Mouse (Mus musculus) neural tube, embryonic 13.5 days (tissue): ENCODE data around the gene Tmem40. TPM values are rescaled to one million over a fixed set of nuclear protein-coding genes. Genes with fewer than 3 reads are reported as not detected.

ENCODE experiments used
- ATAC-seq: fragments of 200-750 bp; cut with Nextera tagmentation; 2 replicates; pipeline ENCODE4 v1.8.0; 2017; ENCODE audit warnings: low read depth, mild to moderate bottlenecking, moderate TSS enrichment, moderate library complexity
- H3K27ac ChIP-seq: fragments of 300-500 bp; sonication (generic); replicated peaks from 2 replicates; pipeline ENCODE4 v1.5.1; 2015; ENCODE audit warnings: moderate library complexity, mild to moderate bottlenecking, inconsistent platforms
- H3K27me3 ChIP-seq: fragments of 300-500 bp; sonication (generic); 2 replicates; pipeline ENCODE4 v1.6.1; 2015; ENCODE audit warnings: mild to moderate bottlenecking, inconsistent platforms
- H3K36me3 ChIP-seq: fragments of 300-500 bp; sonication (generic); 2 replicates; pipeline ENCODE4 v1.6.1; 2015; ENCODE audit warnings: mild to moderate bottlenecking, inconsistent platforms
- H3K4me1 ChIP-seq: fragments of 300-500 bp; sonication (generic); replicated peaks from 2 replicates; pipeline ENCODE4 v1.6.1; 2015; ENCODE audit warnings: inconsistent platforms
- H3K4me2 ChIP-seq: fragments of 300-500 bp; sonication (generic); 2 replicates; pipeline ENCODE4 v1.6.1; 2015; ENCODE audit warnings: inconsistent platforms, mild to moderate bottlenecking, moderate library complexity
- H3K4me3 ChIP-seq: fragments of 300-500 bp; sonication (generic); 2 replicates; pipeline ENCODE4 v1.5.1; 2015; ENCODE audit warnings: mild to moderate bottlenecking, inconsistent platforms
- H3K9ac ChIP-seq: fragments of 300-500 bp; sonication (generic); 2 replicates; pipeline ENCODE4 v1.6.1; 2015; ENCODE audit warnings: moderate library complexity, mild to moderate bottlenecking, inconsistent platforms
- H3K9me3 ChIP-seq: fragments of 300-500 bp; sonication (generic); 2 replicates; pipeline ENCODE4 v1.6.1; 2016; ENCODE audit warnings: inconsistent platforms
- WGBS: fragments of 180-500 bp; shearing (Covaris S2); methylation state at CpG from one replicate; pipeline ENCODE4 v1.1.7; 2015; 5-methylcytosine and 5-hydroxymethylcytosine counted together
- polyA plus RNA-seq: library from polyadenylated mRNA; unstranded; fragments of >200 nt; fragmentation: Nextera tagmentation; extraction: Ambion mirVana; gene quantifications from 2 replicates; pipeline ENCODE4 v1.2.1, GENCODE M21; 2015

Tmem40 gene
- polyA plus RNA-seq, 1 experiment from 2014 or later = 2.5 TPM

DNA sequence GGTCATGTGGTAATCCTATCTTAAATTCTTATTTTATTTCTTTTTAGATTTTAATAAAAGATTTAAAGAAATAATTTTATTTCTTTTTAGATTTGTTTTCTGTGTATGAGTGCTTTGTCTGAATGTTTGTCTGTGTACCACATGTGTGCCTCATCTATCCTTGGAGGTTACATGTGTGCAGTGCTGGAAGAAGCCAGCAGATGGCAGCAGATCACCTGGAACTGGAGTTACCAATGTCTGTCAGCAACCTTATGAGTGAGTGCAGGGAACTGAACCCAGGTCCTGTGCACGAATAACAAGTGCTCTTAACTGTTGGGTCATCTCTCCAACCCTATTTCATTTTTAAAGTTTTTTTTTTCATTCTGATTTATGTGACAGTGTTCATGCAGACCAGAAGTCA, 35.1 kb downstream of the Tmem40 start:
- H3K27me3 ChIP-seq = no peaks in the 10 kb centered on the region
- no peaks in the 10 kb centered on the region for H3K4me1 ChIP-seq
- WGBS = 81% methylated on average over 1 of the region's 1 CpGs
- H3K4me2 ChIP-seq = no peak overlapping the region
- H3K9me3 ChIP-seq = no peaks in the 10 kb centered on the region
- no peak overlapping the region for H3K9ac ChIP-seq
- H3K36me3 ChIP-seq = no peaks in the 10 kb centered on the region
- H3K27ac ChIP-seq = no peak overlapping the region
- no peak overlapping the region for H3K4me3 ChIP-seq
- ATAC-seq = no peak

GRCm38 (mm10) chr6:115722246-115722645, 40.0 kb downstream of the Tmem40 start:
- Histone ChIP-seq H3K9ac (no peak overlapping the region), H3K4me1 (peaks cover 10% of the 10 kb centered on the region), H3K4me3 (no peak overlapping the region), H3K36me3 (no peaks in the 10 kb centered on the region), H3K4me2 (no peak overlapping the region), H3K27me3 (no peaks in the 10 kb centered on the region), H3K27ac (no peak overlapping the region), H3K9me3 (no peaks in the 10 kb centered on the region)
- ATAC-seq = no peak
- 82% methylated on average over 5 of the region's 5 CpGs for WGBS

- Histone ChIP-seq H3K4me3 (peak overlapping the region; percentile 21), H3K9ac (peak overlapping the region; percentile 57)
These were observed 44.3 kb downstream of the Tmem40 start for GRCm38 (mm10) chr6:115717715-115718558.

GRCm38 (mm10) chr6:115717101-115717652, 45.0 kb downstream of the Tmem40 start:
- peak overlapping the region; percentile 55 for H3K4me2 ChIP-seq
- H3K9ac ChIP-seq = peak overlapping the region; percentile 5; the same call in 1 of the 2 replicates
- H3K36me3 ChIP-seq = no peaks in the 10 kb centered on the region
- H3K4me1 ChIP-seq = peaks cover 20% of the 10 kb centered on the region
- H3K27ac ChIP-seq = no peak overlapping the region
- H3K9me3 ChIP-seq = no peaks in the 10 kb centered on the region
- WGBS = 17% methylated on average over 8 of the region's 8 CpGs
- no peaks in the 10 kb centered on the region for H3K27me3 ChIP-seq
- ATAC-seq = peak; percentile 68
- H3K4me3 ChIP-seq = peak overlapping the region; percentile 21

More at GRCm38 (mm10) chr6:115717715-115718558, 44.3 kb downstream of the Tmem40 start:
- H3K4me1 ChIP-seq = peaks cover 20% of the 10 kb centered on the region
- no peaks in the 10 kb centered on the region for H3K9me3 ChIP-seq
- H3K36me3 ChIP-seq = no peaks in the 10 kb centered on the region
- under 1% methylated on average over 15 of the region's 15 CpGs for whole genome bisulfite sequencing
- H3K27me3 ChIP-seq = no peaks in the 10 kb centered on the region
- peak; percentile 96 for ATAC-seq
- H3K27ac ChIP-seq = peak overlapping the region; percentile 54; the same call in 1 of the 2 replicates
- peak overlapping the region; percentile 55 for H3K4me2 ChIP-seq

DNA sequence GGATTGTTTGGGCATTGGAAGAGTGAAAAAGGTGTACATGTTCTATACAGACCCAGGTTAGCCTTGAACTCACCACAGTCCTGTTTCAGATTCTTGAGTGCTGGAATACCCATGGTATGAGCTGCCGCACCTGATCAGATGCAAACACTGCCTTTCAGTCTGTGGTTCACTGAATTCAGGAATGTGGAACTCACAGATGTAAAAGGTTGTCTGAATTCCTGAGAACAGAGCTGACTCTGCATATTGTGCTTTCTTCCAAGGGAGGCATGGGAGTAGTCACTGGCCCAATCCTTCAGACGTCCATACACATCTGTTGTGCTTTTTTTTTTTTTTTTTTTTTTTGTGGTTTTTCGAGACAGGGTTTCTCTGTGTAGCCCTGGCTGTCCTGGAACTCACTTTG, 50.9 kb downstream of the Tmem40 start:
- Histone ChIP-seq H3K4me3 (no peak overlapping the region), H3K4me2 (no peak overlapping the region), H3K9me3 (0 out of 2 replicates have a peak, but pooled peaks cover 3% of the 10 kb centered on the region), H3K36me3 (no peaks in the 10 kb centered on the region), H3K27ac (no peak overlapping the region), H3K27me3 (no peaks in the 10 kb centered on the region), H3K9ac (no peak overlapping the region), H3K4me1 (no peaks in the 10 kb centered on the region)
- WGBS = 83% methylated on average over 3 of the region's 3 CpGs
- ATAC-seq = no peak

- Histone ChIP-seq H3K27ac (no peak overlapping the region), H3K4me2 (no peak overlapping the region), H3K9ac (no peak overlapping the region), H3K4me3 (no peak overlapping the region), H3K27me3 (no peaks in the 10 kb centered on the region), H3K9me3 (no peaks in the 10 kb centered on the region), H3K36me3 (no peaks in the 10 kb centered on the region), H3K4me1 (peaks cover 3% of the 10 kb centered on the region)
- 74% methylated on average over 5 of the region's 5 CpGs for WGBS
- ATAC-seq = no peak
These were observed 59.3 kb downstream of the Tmem40 start for GRCm38 (mm10) chr6:115702901-115703300.

- ATAC-seq = no peak
- H3K9ac ChIP-seq = no peak overlapping the region
- no peaks in the 10 kb centered on the region for H3K27me3 ChIP-seq
- no peaks in the 10 kb centered on the region for H3K9me3 ChIP-seq
- H3K4me3 ChIP-seq = no peak overlapping the region
- no peak overlapping the region for H3K27ac ChIP-seq
- no peaks in the 10 kb centered on the region for H3K36me3 ChIP-seq
- 49% methylated on average over 11 of the region's 11 CpGs for WGBS
- no peak overlapping the region for H3K4me2 ChIP-seq
- H3K4me1 ChIP-seq = peaks cover 5% of the 10 kb centered on the region
These were observed 60.9 kb downstream of the Tmem40 start for GRCm38 (mm10) chr6:115701302-115701701.

DNA sequence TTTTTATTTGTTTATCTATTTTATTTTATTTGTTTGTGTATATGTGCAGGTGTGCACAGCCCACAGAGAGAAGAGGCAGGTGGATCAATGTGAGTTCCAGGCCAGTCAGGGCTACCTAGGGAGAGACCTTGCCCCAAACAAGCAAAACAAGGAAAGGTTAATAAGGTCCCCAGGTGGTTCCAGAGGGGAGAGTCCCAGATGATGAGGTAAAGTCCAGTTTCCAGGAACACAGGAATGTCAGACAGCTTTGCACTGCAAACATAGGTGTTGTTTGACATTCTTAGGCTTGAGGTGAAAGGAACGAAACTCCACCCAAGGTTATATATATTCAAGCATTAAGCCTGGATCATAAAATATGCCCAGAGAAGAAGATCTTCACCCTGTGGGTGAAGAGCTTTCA, 61.4 kb downstream of the Tmem40 start:
- Histone ChIP-seq H3K27me3 (no peaks in the 10 kb centered on the region), H3K4me3 (no peak overlapping the region), H3K27ac (no peak overlapping the region), H3K4me2 (no peak overlapping the region), H3K9ac (no peak overlapping the region), H3K9me3 (no peaks in the 10 kb centered on the region), H3K4me1 (peaks cover 5% of the 10 kb centered on the region), H3K36me3 (no peaks in the 10 kb centered on the region)
- no peak for ATAC-seq
- 97% methylated on average over 1 of the region's 1 CpGs for WGBS

DNA sequence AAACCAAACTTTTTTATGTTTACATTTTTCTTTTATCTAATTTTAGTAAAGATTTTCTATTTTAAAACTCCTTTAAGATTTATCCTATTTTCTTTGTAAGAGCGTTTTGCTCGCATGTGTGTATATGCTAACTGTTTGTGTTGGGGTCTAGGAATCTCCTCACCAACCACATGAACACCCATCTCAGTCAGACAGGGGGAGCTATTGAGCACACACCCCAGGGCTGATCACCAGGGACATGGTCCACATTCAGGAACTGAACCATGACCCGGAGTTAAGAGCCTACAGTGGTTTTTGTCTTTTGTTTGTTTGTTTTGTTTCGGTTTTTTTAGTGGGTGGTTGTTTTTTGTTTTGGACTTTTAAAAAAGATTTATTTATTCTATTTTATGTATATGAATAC, 63.5 kb downstream of the Tmem40 start:
- H3K4me1 ChIP-seq = peaks cover 5% of the 10 kb centered on the region
- no peak overlapping the region for H3K9ac ChIP-seq
- ATAC-seq = no peak
- no peak overlapping the region for H3K4me2 ChIP-seq
- WGBS = 88% methylated on average over 4 of the region's 4 CpGs
- no peak overlapping the region for H3K4me3 ChIP-seq
- no peak overlapping the region for H3K27ac ChIP-seq
- no peaks in the 10 kb centered on the region for H3K36me3 ChIP-seq
- H3K27me3 ChIP-seq = no peaks in the 10 kb centered on the region
- H3K9me3 ChIP-seq = no peaks in the 10 kb centered on the region

- H3K27me3 ChIP-seq = no peaks in the 10 kb centered on the region
- no peaks in the 10 kb centered on the region for H3K36me3 ChIP-seq
These were observed 64.3 kb downstream of the Tmem40 start for GRCm38 (mm10) chr6:115697739-115698558.

GRCm38 (mm10) chr6:115696707-115697215, 65.4 kb downstream of the Tmem40 start:
- H3K4me3 ChIP-seq = no peak overlapping the region
- no peaks in the 10 kb centered on the region for H3K27me3 ChIP-seq
- no peak overlapping the region for H3K4me2 ChIP-seq
- H3K9me3 ChIP-seq = no peaks in the 10 kb centered on the region
- ATAC-seq = no peak
- peaks cover 5% of the 10 kb centered on the region for H3K4me1 ChIP-seq
- no peaks in the 10 kb centered on the region for H3K36me3 ChIP-seq
- H3K9ac ChIP-seq = no peak overlapping the region
- H3K27ac ChIP-seq = no peak overlapping the region
- 85% methylated on average over 7 of the region's 7 CpGs for WGBS

More at GRCm38 (mm10) chr6:115697739-115698558, 64.3 kb downstream of the Tmem40 start:
- ATAC-seq = no peak
- no peak overlapping the region for H3K27ac ChIP-seq
- no peak overlapping the region for H3K4me3 ChIP-seq
- no peak overlapping the region for H3K4me2 ChIP-seq
- WGBS = 52% methylated on average over 17 of the region's 17 CpGs
- H3K9me3 ChIP-seq = no peaks in the 10 kb centered on the region
- H3K9ac ChIP-seq = no peak overlapping the region
- H3K4me1 ChIP-seq = peaks cover 5% of the 10 kb centered on the region

GRCm38 (mm10) chr6:115695124-115695523, 67.1 kb downstream of the Tmem40 start:
- no peak for ATAC-seq
- 57% methylated on average over 7 of the region's 7 CpGs for WGBS
- Histone ChIP-seq H3K4me1 (peaks cover 5% of the 10 kb centered on the region), H3K36me3 (no peaks in the 10 kb centered on the region), H3K4me2 (no peak overlapping the region), H3K9ac (no peak overlapping the region), H3K27me3 (no peaks in the 10 kb centered on the region), H3K4me3 (no peak overlapping the region), H3K9me3 (no peaks in the 10 kb centered on the region), H3K27ac (no peak overlapping the region)
